Mouse (Mus musculus): ENCODE measurements around the gene Atpaf2. TPM values are rescaled to one million over a fixed set of nuclear protein-coding genes. Genes with fewer than 3 reads are reported as not detected.

The Atpaf2 gene
- polyA plus RNA-seq, 1 experiment from 2014 or later: 36.5 TPM

GRCm38 (mm10) chr11:60427628-60428027 is 9.4 kb upstream of the Atpaf2 start:
- WGBS: 94% methylated on average over 3 of the region's 3 CpGs
- Histone ChIP-seq H3K9ac (no peak overlapping the region), H3K4me3 (no peak overlapping the region), H3K9me3 (no peaks in the 10 kb centered on the region), H3K4me1 (no peaks in the 10 kb centered on the region), H3K36me3 (peaks cover 21% of the 10 kb centered on the region), H3K4me2 (replicated peaks) (no peak overlapping the region), H3K27ac (no peak overlapping the region), H3K27me3 (replicated peaks) (no peaks in the 10 kb centered on the region)
- ATAC-seq (ENCODE audit: low FRiP score, low read depth): no peak

- Histone ChIP-seq H3K27me3 (replicated peaks) (no peaks in the 10 kb centered on the region), H3K9ac (no peak overlapping the region), H3K27ac (no peak overlapping the region), H3K4me2 (replicated peaks) (no peak overlapping the region), H3K9me3 (no peaks in the 10 kb centered on the region), H3K36me3 (peaks cover 17% of the 10 kb centered on the region), H3K4me3 (no peak overlapping the region), H3K4me1 (no peaks in the 10 kb centered on the region)
- WGBS: 92% methylated on average over 1 of the region's 1 CpGs
- ATAC-seq (ENCODE audit: low FRiP score, low read depth): no peak
Observed at GRCm38 (mm10) chr11:60426417-60426816, 8.2 kb upstream of the Atpaf2 start.

- H3K9ac ChIP-seq: no peak overlapping the region
- peaks cover 11% of the 10 kb centered on the region for H3K4me1 ChIP-seq
- no peak for ATAC-seq (ENCODE audit: low FRiP score, low read depth)
- H3K27ac ChIP-seq: no peak overlapping the region
- 70% methylated on average over 1 of the region's 1 CpGs for WGBS
- H3K36me3 ChIP-seq: peaks cover 12% of the 10 kb centered on the region; the same call in 1 of the 2 replicates
- no peaks in the 10 kb centered on the region for H3K27me3 ChIP-seq (replicated peaks)
- H3K9me3 ChIP-seq: no peaks in the 10 kb centered on the region
- H3K4me3 ChIP-seq: no peak overlapping the region
- no peak overlapping the region for H3K4me2 ChIP-seq (replicated peaks)
Observed at GRCm38 (mm10) chr11:60423006-60423405, 4.7 kb upstream of the Atpaf2 start.

- Histone ChIP-seq H3K36me3 (peaks cover 5% of the 10 kb centered on the region; the same call in 1 of the 2 replicates), H3K4me2 (replicated peaks) (no peak overlapping the region), H3K4me1 (peaks cover 11% of the 10 kb centered on the region), H3K27ac (no peak overlapping the region), H3K9me3 (no peaks in the 10 kb centered on the region), H3K9ac (no peak overlapping the region), H3K27me3 (replicated peaks) (no peaks in the 10 kb centered on the region), H3K4me3 (no peak overlapping the region)
- no peak for ATAC-seq (ENCODE audit: low FRiP score, low read depth)
- 69% methylated on average over 6 of the region's 6 CpGs for WGBS
Observed at GRCm38 (mm10) chr11:60422046-60422668, 3.9 kb upstream of the Atpaf2 start.

- no peak overlapping the region for H3K27ac ChIP-seq
- no peak for ATAC-seq (ENCODE audit: low FRiP score, low read depth)
Observed at GRCm38 (mm10) chr11:60418473-60418803, 181 bp upstream of the Atpaf2 start.

GRCm38 (mm10) chr11:60416963-60417716 is 1.1 kb downstream of the Atpaf2 start, which contains the start of gene Gid4:
Gid4 (plus strand) TSS chr11:60417145.
- Histone ChIP-seq H3K4me1 (peaks cover 23% of the 10 kb centered on the region), H3K27ac (peak within 1 kb of the TSS; percentile 62), H3K27me3 (replicated peaks) (no peaks in the 10 kb centered on the region), H3K9ac (peak within 1 kb of the TSS; percentile 91), H3K36me3 (no peaks in the 10 kb centered on the region), H3K4me3 (peak within 1 kb of the TSS; percentile 88), H3K4me2 (replicated peaks) (peak within 1 kb of the TSS; percentile 96), H3K9me3 (no peaks in the 10 kb centered on the region)
- peak; percentile 97 for ATAC-seq (ENCODE audit: low FRiP score, low read depth)
- under 1% methylated on average over 79 of the region's 81 CpGs for WGBS

More at GRCm38 (mm10) chr11:60418473-60418803, 181 bp upstream of the Atpaf2 start:
- 24% methylated on average over 6 of the region's 6 CpGs for WGBS
- Histone ChIP-seq H3K9me3 (no peaks in the 10 kb centered on the region), H3K4me1 (peaks cover 23% of the 10 kb centered on the region), H3K4me2 (replicated peaks) (peak overlapping the region; percentile 96), H3K36me3 (no peaks in the 10 kb centered on the region), H3K27me3 (replicated peaks) (no peaks in the 10 kb centered on the region), H3K9ac (peak overlapping the region; percentile 91), H3K4me3 (peak overlapping the region; percentile 88)

GRCm38 (mm10) chr11:60416590-60416962 is 1.7 kb downstream of the Atpaf2 start:
- H3K27ac ChIP-seq: no peak overlapping the region

GRCm38 (mm10) chr11:60412921-60413320 is 5.3 kb downstream of the Atpaf2 start:
- no peak overlapping the region for H3K27ac ChIP-seq
- H3K9me3 ChIP-seq: no peaks in the 10 kb centered on the region
- no peaks in the 10 kb centered on the region for H3K27me3 ChIP-seq (replicated peaks)
- ATAC-seq (ENCODE audit: low FRiP score, low read depth): no peak
- H3K36me3 ChIP-seq: peaks cover 8% of the 10 kb centered on the region
- no peak overlapping the region for H3K9ac ChIP-seq
- 88% methylated on average over 2 of the region's 2 CpGs for WGBS
- H3K4me1 ChIP-seq: peaks cover 12% of the 10 kb centered on the region
- H3K4me3 ChIP-seq: no peak overlapping the region
- no peak overlapping the region for H3K4me2 ChIP-seq (replicated peaks)

More at GRCm38 (mm10) chr11:60416590-60416962, 1.7 kb downstream of the Atpaf2 start:
- under 1% methylated on average over 21 of the region's 21 CpGs for WGBS
- Histone ChIP-seq H3K9ac (peak overlapping the region; percentile 80), H3K4me2 (replicated peaks) (peak overlapping the region; percentile 96), H3K36me3 (no peaks in the 10 kb centered on the region), H3K9me3 (no peaks in the 10 kb centered on the region), H3K4me1 (peaks cover 23% of the 10 kb centered on the region), H3K27me3 (replicated peaks) (no peaks in the 10 kb centered on the region), H3K4me3 (peak overlapping the region; percentile 88)
- no peak; the same call in 1 of the 2 replicates for ATAC-seq (ENCODE audit: low FRiP score, low read depth)

GRCm38 (mm10) chr11:60412173-60412572 is 6.1 kb downstream of the Atpaf2 start:
- no peaks in the 10 kb centered on the region for H3K9me3 ChIP-seq
- no peaks in the 10 kb centered on the region for H3K27me3 ChIP-seq (replicated peaks)
- H3K4me1 ChIP-seq: peaks cover 12% of the 10 kb centered on the region
- H3K27ac ChIP-seq: no peak overlapping the region
- no peak for ATAC-seq (ENCODE audit: low FRiP score, low read depth)
- no peak overlapping the region for H3K4me2 ChIP-seq (replicated peaks)
- no peak overlapping the region for H3K9ac ChIP-seq
- no peak overlapping the region for H3K4me3 ChIP-seq
- peaks cover 14% of the 10 kb centered on the region for H3K36me3 ChIP-seq
- 15% methylated on average over 3 of the region's 3 CpGs for WGBS

- no peak for ATAC-seq (ENCODE audit: low FRiP score, low read depth)
- Histone ChIP-seq H3K9ac (no peak overlapping the region), H3K4me3 (no peak overlapping the region), H3K36me3 (peaks cover 59% of the 10 kb centered on the region), H3K4me1 (no peaks in the 10 kb centered on the region), H3K27ac (no peak overlapping the region), H3K9me3 (no peaks in the 10 kb centered on the region), H3K27me3 (replicated peaks) (no peaks in the 10 kb centered on the region), H3K4me2 (replicated peaks) (no peak overlapping the region)
- 100% methylated on average over 1 of the region's 1 CpGs for WGBS
Observed at GRCm38 (mm10) chr11:60406606-60407005, 11.7 kb downstream of the Atpaf2 start.

- H3K4me3 ChIP-seq: no peak overlapping the region
- 89% methylated on average over 2 of the region's 2 CpGs for WGBS
- H3K27me3 ChIP-seq (replicated peaks): no peaks in the 10 kb centered on the region
- peaks cover 18% of the 10 kb centered on the region for H3K36me3 ChIP-seq
- H3K9me3 ChIP-seq: no peaks in the 10 kb centered on the region
- H3K4me1 ChIP-seq: peaks cover 5% of the 10 kb centered on the region; the same call in 1 of the 2 replicates
- no peak overlapping the region for H3K4me2 ChIP-seq (replicated peaks)
- no peak for ATAC-seq (ENCODE audit: low FRiP score, low read depth)
- no peak overlapping the region for H3K27ac ChIP-seq
- H3K9ac ChIP-seq: no peak overlapping the region
Observed at GRCm38 (mm10) chr11:60397172-60397571, 21.1 kb downstream of the Atpaf2 start.

- WGBS: 72% methylated on average over 6 of the region's 6 CpGs
Observed at GRCm38 (mm10) chr11:60396546-60396945, 21.7 kb downstream of the Atpaf2 start.

More at GRCm38 (mm10) chr11:60396546-60396945, 21.7 kb downstream of the Atpaf2 start:
- no peaks in the 10 kb centered on the region for H3K9me3 ChIP-seq
- peaks cover 5% of the 10 kb centered on the region; the same call in 1 of the 2 replicates for H3K4me1 ChIP-seq
- H3K27ac ChIP-seq: no peak overlapping the region
- H3K27me3 ChIP-seq (replicated peaks): no peaks in the 10 kb centered on the region
- H3K36me3 ChIP-seq: peaks cover 15% of the 10 kb centered on the region
- no peak overlapping the region for H3K9ac ChIP-seq
- no peak overlapping the region for H3K4me3 ChIP-seq
- no peak for ATAC-seq (ENCODE audit: low FRiP score, low read depth)
- no peak overlapping the region for H3K4me2 ChIP-seq (replicated peaks)
